8 mouse cellular contexts compared by ENCODE assay signal in genomic region chr17:73108170-73108887, GRCm38 (mm10). TPM values are rescaled to one million over a fixed set of nuclear protein-coding genes. Genes with fewer than 3 reads are reported as not detected.
DNase-seq lines count a peak whose midpoint lies in the region; ATAC-seq and TF ChIP-seq lines count a peak whose summit lies in the region.

No protein-coding gene starts in this region.

- TF ChIP-seq CTCF in lung, adult 2 months (IDR thresholded peaks at IDR 0.05; ENCODE audit: insufficient read depth, low read length) = no peak

- WGBS in lung, adult 2 months = 5% methylated on average over 35 of the region's 35 CpGs

- H3K4me3 ChIP-seq in lung, adult 2 months (replicated peaks; ENCODE audit: extremely low read depth, low read depth, low read length) = peak overlapping the region; percentile 98

- ATAC-seq in activated CD4-positive, CD25-positive, alpha-beta regulatory T cell, adult 4 months = peak; percentile 13
- peak; percentile 20; the same call in 1 of the 2 replicates for ATAC-seq in megakaryocyte progenitor cell, adult 5-6 weeks (replicated peaks; ENCODE audit: poor library complexity)

- peaks cover 4% of the 10 kb centered on the region for H3K4me1 ChIP-seq in lung, adult 2 months (ENCODE audit: control insufficient read depth, insufficient read depth, low read length)

- no peak for TF ChIP-seq POLR2A in lung, adult 2 months (IDR thresholded peaks at IDR 0.05; ENCODE audit: borderline replicate concordance, extremely low read depth, low read depth, low read length)

- DNase-seq in lung, adult 2 months = peak; percentile 16
- no peak for DNase-seq in lung, postnatal 36 days
- DNase-seq in forelimb bud, embryonic 11.5 days (ENCODE audit: low read depth, low spot score) = peak; percentile 7
- peak; percentile 22 to 23 for DNase-seq in kidney, adult 8-10 months
- no peak for DNase-seq in thymus, postnatal 36 days
- no peak for DNase-seq in layer of hippocampus, adult 8-10 months (ENCODE audit: low spot score in 2 of 2)

RNA-seq across cellular contexts. Expression of gene Lclat1, which starts 0.5 kb away (rescaled TPM):
- polyA plus RNA-seq in lung, adult 2 months (2012; rRNA removed) = 9.4 and 22.8 TPM in 2 replicates
- 10 to 100 TPM; 44.4 to 55.0 TPM for polyA plus RNA-seq in activated CD4-positive, CD25-positive, alpha-beta regulatory T cell, adult 4 months (2017; shearing (Covaris generic))
- total RNA-seq in megakaryocyte progenitor cell, adult 5-6 weeks (2015) = 25.8 and 29.4 TPM in 2 replicates
- 8.8 and 10.0 TPM in 2 replicates for total RNA-seq in megakaryocyte progenitor cell, adult 5-6 weeks (2017)
- total RNA-seq in layer of hippocampus, adult 8-10 months (2022) = 10 to 100 TPM; 32.0 to 37.2 (median 36.6) TPM

Comparison
In these comparisons a context has a peak if more than half of its experiments do, and no peak if none do; other contexts are left out.
1. DNase-seq: peak in lung, adult 2 months (single experiment), forelimb bud, embryonic 11.5 days (single experiment) and kidney, adult 8-10 months (2 of 2); none in lung, postnatal 36 days (single experiment), thymus, postnatal 36 days (0 of 2) and layer of hippocampus, adult 8-10 months (0 of 2).